Mouse (Mus musculus): ENCODE measurements around the gene Foxp1. TPM values are rescaled to one million over a fixed set of nuclear protein-coding genes. Genes with fewer than 3 reads are reported as not detected.

Gene Foxp1
- polyA plus RNA-seq, 1 experiment from 2014 or later, result 36.4 TPM

DNA sequence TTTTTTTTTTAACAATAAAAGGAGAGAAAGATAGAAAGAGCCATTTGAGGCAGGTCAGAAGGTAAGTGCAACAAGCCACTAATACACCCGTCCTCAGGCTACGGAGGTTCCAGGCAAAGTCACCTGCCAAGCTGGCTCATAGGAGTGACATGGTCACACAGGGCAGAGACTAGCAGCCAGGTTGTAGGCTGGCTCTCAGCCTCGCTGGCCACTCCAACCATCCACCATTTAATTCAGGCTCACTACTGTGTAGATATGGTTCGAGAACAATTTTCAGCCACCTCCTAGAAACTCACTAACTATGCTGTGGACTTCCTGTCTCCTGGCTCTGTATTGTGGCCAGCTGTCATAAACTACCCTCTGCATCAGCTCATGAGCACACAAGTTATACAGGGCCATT, 161.9 kb downstream of the Foxp1 start:
- H3K27ac ChIP-seq (ENCODE audit: low read length), result peak overlapping the region; percentile 27; the same call in 1 of the 2 replicates
- H3K9me3 ChIP-seq (ENCODE audit: low read length), result no peaks in the 10 kb centered on the region
- H3K4me1 ChIP-seq (ENCODE audit: insufficient read depth, low read length), result peaks cover 4% of the 10 kb centered on the region; the same call in 1 of the 2 replicates
- H3K36me3 ChIP-seq (ENCODE audit: insufficient read depth, low read length), result no peaks in the 10 kb centered on the region
- no peak overlapping the region for H3K4me3 ChIP-seq (ENCODE audit: low read length)
- H3K27me3 ChIP-seq (ENCODE audit: insufficient read depth, low read length), result no peaks in the 10 kb centered on the region
- no peak overlapping the region for H3K4me2 ChIP-seq (replicated peaks; ENCODE audit: low read depth, low read length)
- no peak for ATAC-seq (ENCODE audit: low FRiP score, low TSS enrichment)
- no peak overlapping the region for H3K9ac ChIP-seq (replicated peaks; ENCODE audit: low read length)
- WGBS, result 82% methylated on average over 4 of the region's 4 CpGs

GRCm38 (mm10) chr6:99359765-99360499, 162.6 kb downstream of the Foxp1 start:
- peak overlapping the region; percentile 41; the same call in 1 of the 2 replicates for H3K27ac ChIP-seq (ENCODE audit: low read length)
- ATAC-seq (ENCODE audit: low FRiP score, low TSS enrichment), result no peak
- no peaks in the 10 kb centered on the region for H3K36me3 ChIP-seq (ENCODE audit: insufficient read depth, low read length)
- H3K9me3 ChIP-seq (ENCODE audit: low read length), result no peaks in the 10 kb centered on the region
- no peaks in the 10 kb centered on the region for H3K27me3 ChIP-seq (ENCODE audit: insufficient read depth, low read length)
- no peak overlapping the region for H3K4me2 ChIP-seq (replicated peaks; ENCODE audit: low read depth, low read length)
- H3K9ac ChIP-seq (replicated peaks; ENCODE audit: low read length), result no peak overlapping the region
- 68% methylated on average over 6 of the region's 6 CpGs for WGBS
- H3K4me1 ChIP-seq (ENCODE audit: insufficient read depth, low read length), result peaks cover 4% of the 10 kb centered on the region; the same call in 1 of the 2 replicates
- no peak overlapping the region for H3K4me3 ChIP-seq (ENCODE audit: low read length)

DNA sequence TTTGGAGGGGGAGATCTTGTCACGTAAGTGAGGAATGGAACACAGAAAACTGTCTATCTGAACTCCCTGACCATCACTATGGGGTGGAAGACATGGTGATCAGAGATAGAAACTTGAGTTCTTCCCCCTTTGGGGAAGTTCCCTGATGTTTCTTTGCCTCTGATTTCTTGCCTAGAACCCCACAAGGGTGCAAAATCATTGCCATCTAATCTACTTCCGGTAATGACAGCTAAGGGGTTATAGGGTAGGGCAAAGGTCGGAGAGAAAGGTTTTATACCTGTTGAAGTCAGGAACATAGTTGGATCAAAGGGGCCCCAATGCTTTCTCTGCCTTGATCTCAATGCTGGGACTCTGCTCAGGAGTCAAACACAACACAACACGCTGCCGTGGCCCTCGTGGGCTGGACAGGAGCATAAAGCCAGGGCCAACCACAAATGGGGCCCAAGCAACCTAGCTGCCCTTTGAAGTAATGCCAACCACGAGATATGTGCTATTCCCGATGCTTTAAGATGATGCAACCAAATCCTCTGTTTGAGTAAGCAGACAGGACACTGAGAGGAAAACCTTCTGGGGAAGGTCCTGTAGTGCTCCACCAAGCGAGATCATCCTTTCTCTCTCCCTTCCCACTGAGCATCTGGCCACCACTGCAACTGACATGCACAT, 163.4 kb downstream of the Foxp1 start:
- no peaks in the 10 kb centered on the region for H3K36me3 ChIP-seq (ENCODE audit: insufficient read depth, low read length)
- H3K9me3 ChIP-seq (ENCODE audit: low read length), result no peaks in the 10 kb centered on the region
- 71% methylated on average over 9 of the region's 9 CpGs for WGBS
- H3K9ac ChIP-seq (replicated peaks; ENCODE audit: low read length), result no peak overlapping the region
- H3K4me3 ChIP-seq (ENCODE audit: low read length), result no peak overlapping the region
- H3K27ac ChIP-seq (ENCODE audit: low read length), result peak overlapping the region; percentile 41; the same call in 1 of the 2 replicates
- H3K4me2 ChIP-seq (replicated peaks; ENCODE audit: low read depth, low read length), result no peak overlapping the region
- H3K4me1 ChIP-seq (ENCODE audit: insufficient read depth, low read length), result peaks cover 4% of the 10 kb centered on the region; the same call in 1 of the 2 replicates
- no peaks in the 10 kb centered on the region for H3K27me3 ChIP-seq (ENCODE audit: insufficient read depth, low read length)
- ATAC-seq (ENCODE audit: low FRiP score, low TSS enrichment), result no peak

- Histone ChIP-seq H3K9me3 (ENCODE audit: low read length) (no peaks in the 10 kb centered on the region), H3K36me3 (ENCODE audit: insufficient read depth, low read length) (no peaks in the 10 kb centered on the region)
Observed at GRCm38 (mm10) chr6:99357931-99358330, 164.6 kb downstream of the Foxp1 start.

GRCm38 (mm10) chr6:99354338-99354737, 168.2 kb downstream of the Foxp1 start:
- Histone ChIP-seq H3K4me3 (ENCODE audit: low read length) (no peak overlapping the region), H3K4me1 (ENCODE audit: insufficient read depth, low read length) (peaks cover under 1% of the 10 kb centered on the region; the same call in 1 of the 2 replicates), H3K27me3 (ENCODE audit: insufficient read depth, low read length) (no peaks in the 10 kb centered on the region), H3K4me2 (replicated peaks; ENCODE audit: low read depth, low read length) (no peak overlapping the region), H3K9me3 (ENCODE audit: low read length) (no peaks in the 10 kb centered on the region), H3K9ac (replicated peaks; ENCODE audit: low read length) (no peak overlapping the region), H3K27ac (ENCODE audit: low read length) (no peak overlapping the region), H3K36me3 (ENCODE audit: insufficient read depth, low read length) (no peaks in the 10 kb centered on the region)
- no peak for ATAC-seq (ENCODE audit: low FRiP score, low TSS enrichment)
- WGBS, result 77% methylated on average over 2 of the region's 2 CpGs

More at GRCm38 (mm10) chr6:99357931-99358330, 164.6 kb downstream of the Foxp1 start:
- peaks cover 4% of the 10 kb centered on the region; the same call in 1 of the 2 replicates for H3K4me1 ChIP-seq (ENCODE audit: insufficient read depth, low read length)
- H3K4me3 ChIP-seq (ENCODE audit: low read length), result no peak overlapping the region
- H3K27me3 ChIP-seq (ENCODE audit: insufficient read depth, low read length), result no peaks in the 10 kb centered on the region
- WGBS, result 88% methylated on average over 2 of the region's 2 CpGs
- no peak for ATAC-seq (ENCODE audit: low FRiP score, low TSS enrichment)
- H3K9ac ChIP-seq (replicated peaks; ENCODE audit: low read length), result no peak overlapping the region
- no peak overlapping the region for H3K4me2 ChIP-seq (replicated peaks; ENCODE audit: low read depth, low read length)
- no peak overlapping the region for H3K27ac ChIP-seq (ENCODE audit: low read length)

DNA sequence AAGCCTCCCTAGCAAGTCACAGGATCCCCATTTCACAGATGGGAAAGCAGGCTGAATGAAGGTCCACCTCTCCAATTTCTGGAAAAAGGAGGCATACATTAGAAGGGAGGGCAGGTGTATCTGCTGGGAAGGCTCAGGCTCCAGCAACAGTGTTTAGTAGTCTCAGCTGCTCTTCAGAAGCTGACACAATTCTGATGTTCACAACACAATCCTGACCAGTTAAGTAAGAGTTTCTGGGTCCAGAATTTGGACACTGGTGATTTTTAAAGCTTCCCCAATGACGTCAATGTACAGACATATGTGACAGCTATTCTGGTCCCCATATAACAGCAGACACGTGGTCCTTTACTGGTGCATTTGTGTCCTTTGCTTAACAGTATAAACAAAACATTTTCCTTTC, 169.1 kb downstream of the Foxp1 start:
- Histone ChIP-seq H3K27me3 (ENCODE audit: insufficient read depth, low read length) (no peaks in the 10 kb centered on the region), H3K4me2 (replicated peaks; ENCODE audit: low read depth, low read length) (no peak overlapping the region), H3K9me3 (ENCODE audit: low read length) (no peaks in the 10 kb centered on the region), H3K27ac (ENCODE audit: low read length) (no peak overlapping the region), H3K4me1 (ENCODE audit: insufficient read depth, low read length) (no peaks in the 10 kb centered on the region), H3K4me3 (ENCODE audit: low read length) (no peak overlapping the region), H3K9ac (replicated peaks; ENCODE audit: low read length) (no peak overlapping the region), H3K36me3 (ENCODE audit: insufficient read depth, low read length) (no peaks in the 10 kb centered on the region)
- 76% methylated on average over 2 of the region's 2 CpGs for WGBS
- no peak for ATAC-seq (ENCODE audit: low FRiP score, low TSS enrichment)

GRCm38 (mm10) chr6:99350566-99350965, 172.0 kb downstream of the Foxp1 start:
- Histone ChIP-seq H3K27ac (ENCODE audit: low read length) (no peak overlapping the region), H3K4me1 (ENCODE audit: insufficient read depth, low read length) (no peaks in the 10 kb centered on the region), H3K4me3 (ENCODE audit: low read length) (no peak overlapping the region), H3K9ac (replicated peaks; ENCODE audit: low read length) (no peak overlapping the region), H3K36me3 (ENCODE audit: insufficient read depth, low read length) (no peaks in the 10 kb centered on the region), H3K27me3 (ENCODE audit: insufficient read depth, low read length) (no peaks in the 10 kb centered on the region), H3K4me2 (replicated peaks; ENCODE audit: low read depth, low read length) (no peak overlapping the region), H3K9me3 (ENCODE audit: low read length) (no peaks in the 10 kb centered on the region)
- whole genome bisulfite sequencing, result 65% methylated on average over 3 of the region's 3 CpGs
- ATAC-seq (ENCODE audit: low FRiP score, low TSS enrichment), result no peak; the same call in 1 of the 2 replicates

- no peaks in the 10 kb centered on the region for H3K9me3 ChIP-seq (ENCODE audit: low read length)
- H3K4me1 ChIP-seq (ENCODE audit: insufficient read depth, low read length), result no peaks in the 10 kb centered on the region
- H3K27me3 ChIP-seq (ENCODE audit: insufficient read depth, low read length), result no peaks in the 10 kb centered on the region
- ATAC-seq (ENCODE audit: low FRiP score, low TSS enrichment), result no peak
- H3K27ac ChIP-seq (ENCODE audit: low read length), result no peak overlapping the region
- H3K4me3 ChIP-seq (ENCODE audit: low read length), result no peak overlapping the region
- 64% methylated on average over 5 of the region's 5 CpGs for WGBS
- H3K4me2 ChIP-seq (replicated peaks; ENCODE audit: low read depth, low read length), result no peak overlapping the region
- H3K9ac ChIP-seq (replicated peaks; ENCODE audit: low read length), result no peak overlapping the region
- H3K36me3 ChIP-seq (ENCODE audit: insufficient read depth, low read length), result no peaks in the 10 kb centered on the region
Observed at GRCm38 (mm10) chr6:99350156-99350555, 172.4 kb downstream of the Foxp1 start.

DNA sequence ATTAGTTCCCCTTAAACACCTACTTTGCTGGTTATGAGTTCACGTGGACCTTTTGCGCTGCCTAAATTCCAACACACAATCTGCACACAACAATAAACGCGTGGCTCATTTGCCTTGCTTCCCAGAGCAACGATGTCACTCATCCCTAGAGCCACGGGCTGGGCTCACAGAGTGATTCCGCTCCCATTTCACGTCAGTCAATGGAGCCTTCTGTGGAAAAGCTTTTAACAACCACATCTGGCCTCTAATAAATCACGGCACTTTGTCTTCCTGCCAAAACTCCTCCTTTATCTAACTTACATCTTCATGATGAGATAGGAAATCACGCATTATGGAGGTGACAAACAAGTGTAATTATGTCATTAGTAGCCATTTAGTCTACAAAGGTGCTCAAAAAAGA, 174.7 kb downstream of the Foxp1 start:
- Histone ChIP-seq H3K36me3 (ENCODE audit: insufficient read depth, low read length) (no peaks in the 10 kb centered on the region), H3K4me2 (replicated peaks; ENCODE audit: low read depth, low read length) (no peak overlapping the region), H3K27ac (ENCODE audit: low read length) (no peak overlapping the region), H3K27me3 (ENCODE audit: insufficient read depth, low read length) (no peaks in the 10 kb centered on the region), H3K9ac (replicated peaks; ENCODE audit: low read length) (no peak overlapping the region), H3K4me1 (ENCODE audit: insufficient read depth, low read length) (no peaks in the 10 kb centered on the region), H3K4me3 (ENCODE audit: low read length) (no peak overlapping the region), H3K9me3 (ENCODE audit: low read length) (no peaks in the 10 kb centered on the region)
- no peak for ATAC-seq (ENCODE audit: low FRiP score, low TSS enrichment)
- 44% methylated on average over 10 of the region's 10 CpGs for WGBS

- 96% methylated on average over 7 of the region's 7 CpGs for WGBS
- Histone ChIP-seq H3K4me3 (ENCODE audit: low read length) (no peak overlapping the region), H3K9ac (replicated peaks; ENCODE audit: low read length) (no peak overlapping the region), H3K9me3 (ENCODE audit: low read length) (no peaks in the 10 kb centered on the region), H3K27ac (ENCODE audit: low read length) (no peak overlapping the region), H3K36me3 (ENCODE audit: insufficient read depth, low read length) (no peaks in the 10 kb centered on the region), H3K4me2 (replicated peaks; ENCODE audit: low read depth, low read length) (no peak overlapping the region), H3K4me1 (ENCODE audit: insufficient read depth, low read length) (no peaks in the 10 kb centered on the region), H3K27me3 (ENCODE audit: insufficient read depth, low read length) (no peaks in the 10 kb centered on the region)
- no peak for ATAC-seq (ENCODE audit: low FRiP score, low TSS enrichment)
Observed at GRCm38 (mm10) chr6:99344966-99345365, 177.6 kb downstream of the Foxp1 start.

All from kidney, embryonic 16.5 days (tissue).